Mouse (Mus musculus): ENCODE measurements around the gene Gm20388.

- TF ChIP-seq CTCF (IDR thresholded peaks at IDR 0.05; ENCODE audit: low read depth) (no peak), EP300 (IDR thresholded peaks at IDR 0.05; ENCODE audit: low read depth) (no peak)
Observed at GRCm38 (mm10) chr8:120719586-120720236, 809.1 kb downstream of the Gm20388 start.
